Mouse (Mus musculus) bone marrow macrophage, adult 2 months (primary cell): ENCODE data around the gene Carhsp1. TPM values are rescaled to one million over a fixed set of nuclear protein-coding genes. Genes with fewer than 3 reads are reported as not detected.

Experiments
- H3K27ac ChIP-seq: 2 replicates; pipeline ENCODE4 v1.5.1; 2012; ENCODE audit warnings: low read depth, low read length; ENCODE audit not compliant: insufficient read depth
- H3K4me1 ChIP-seq: 2 replicates; pipeline ENCODE4 v1.6.1; 2012; ENCODE audit warnings: low read length; ENCODE audit not compliant: control insufficient read depth, insufficient read depth
- H3K4me3 ChIP-seq: 2 replicates; pipeline ENCODE4 v1.5.1; 2012; ENCODE audit warnings: mild to moderate bottlenecking, low read length, moderate library complexity; ENCODE audit not compliant: insufficient read depth
- CTCF ChIP-seq: IDR thresholded peaks from 2 replicates; pipeline ENCODE4 v1.5.1; 2012; ENCODE audit warnings: low read depth, mild to moderate bottlenecking, low read length, moderate library complexity
- POLR2A ChIP-seq: IDR thresholded peaks from 2 replicates; pipeline ENCODE4 v1.6.1; 2012; ENCODE audit warnings: mild to moderate bottlenecking, low read depth, low read length, borderline replicate concordance
- polyA plus RNA-seq: library from polyadenylated mRNA; stranded (reverse); fragments of >200 nt; gene quantifications from 2 replicates; pipeline ENCODE4 v1.2.4, GENCODE M21; 2012; ENCODE audit not compliant: missing spikeins, insufficient read depth, insufficient read length

Gene Carhsp1
- polyA plus RNA-seq, 1 experiment, result 26.3 TPM

GRCm38 (mm10) chr16:8645546-8645945 lies 26.4 kb downstream of the Carhsp1 start:
- TF ChIP-seq POLR2A (no peak), CTCF (no peak)
- Histone ChIP-seq H3K27ac (no peak overlapping the region), H3K4me1 (no peaks in the 10 kb centered on the region), H3K4me3 (no peak overlapping the region)

- no peak overlapping the region for H3K4me3 ChIP-seq
- H3K4me1 ChIP-seq, result peaks cover 2% of the 10 kb centered on the region; the same call in 1 of the 2 replicates
- no peak overlapping the region for H3K27ac ChIP-seq
- peak; percentile 28; the same call in 1 of the 2 replicates for TF ChIP-seq CTCF
- no peak for TF ChIP-seq POLR2A
Measured at GRCm38 (mm10) chr16:8643855-8644254, 28.1 kb downstream of the Carhsp1 start.

- Histone ChIP-seq H3K27ac (no peak overlapping the region), H3K4me3 (no peak overlapping the region), H3K4me1 (peaks cover 13% of the 10 kb centered on the region)
- no peak for TF ChIP-seq CTCF
- TF ChIP-seq POLR2A, result no peak
Measured at GRCm38 (mm10) chr16:8639466-8640191, 32.3 kb downstream of the Carhsp1 start.

GRCm38 (mm10) chr16:8638131-8638530 lies 33.8 kb downstream of the Carhsp1 start:
- TF ChIP-seq POLR2A (no peak), CTCF (0 out of 2 replicates have a peak, but pooled peaks have one; percentile 3)
- peak overlapping the region; percentile 89 for H3K27ac ChIP-seq
- H3K4me1 ChIP-seq, result peaks cover 17% of the 10 kb centered on the region
- peak overlapping the region; percentile 83 for H3K4me3 ChIP-seq

GRCm38 (mm10) chr16:8637217-8638051 lies 34.5 kb downstream of the Carhsp1 start, which contains the start of the genes Pmm2 and Tmem186:
Gene Pmm2 (plus strand): TSS chr16:8637674.
Gene Tmem186 (minus strand): TSS chr16:8637712.
- no peak for TF ChIP-seq POLR2A
- no peak for TF ChIP-seq CTCF
- peak within 1 kb of the TSS; percentile 83 for H3K4me3 ChIP-seq
- peak within 1 kb of the TSS; percentile 89 for H3K27ac ChIP-seq
- H3K4me1 ChIP-seq, result peaks cover 17% of the 10 kb centered on the region

- Histone ChIP-seq H3K27ac (peak overlapping the region; percentile 89), H3K4me1 (peaks cover 17% of the 10 kb centered on the region), H3K4me3 (peak overlapping the region; percentile 83)
- no peak for TF ChIP-seq CTCF
- no peak for TF ChIP-seq POLR2A
Measured at GRCm38 (mm10) chr16:8636867-8637216, 35.1 kb downstream of the Carhsp1 start.

- H3K4me3 ChIP-seq, result no peak overlapping the region
- TF ChIP-seq CTCF, result no peak
- TF ChIP-seq POLR2A, result no peak
- peaks cover 14% of the 10 kb centered on the region for H3K4me1 ChIP-seq
- H3K27ac ChIP-seq, result no peak overlapping the region
Measured at GRCm38 (mm10) chr16:8631428-8631827, 40.5 kb downstream of the Carhsp1 start.

- H3K4me1 ChIP-seq, result peaks cover 6% of the 10 kb centered on the region
- no peak overlapping the region for H3K27ac ChIP-seq
- TF ChIP-seq CTCF (no peak), POLR2A (no peak)
- no peak overlapping the region for H3K4me3 ChIP-seq
Measured at GRCm38 (mm10) chr16:8630419-8630818, 41.5 kb downstream of the Carhsp1 start.

- H3K27ac ChIP-seq, result no peak overlapping the region
- H3K4me1 ChIP-seq, result no peaks in the 10 kb centered on the region
- no peak overlapping the region for H3K4me3 ChIP-seq
- TF ChIP-seq POLR2A, result no peak
- TF ChIP-seq CTCF, result no peak
Measured at GRCm38 (mm10) chr16:8620315-8621115, 51.4 kb downstream of the Carhsp1 start.
